Mouse (Mus musculus) MEL (cell line): Measurements from ENCODE around the gene Fxyd7. TPM values are rescaled to one million over a fixed set of nuclear protein-coding genes. Genes with fewer than 3 reads are reported as not detected.

Source experiments
- DNase-seq: peaks from one replicate; pipeline ENCODE4 v3.0.0; 2011; ENCODE audit warnings: low read depth, low spot score
- H3K27ac ChIP-seq: 2 replicates; pipeline ENCODE4 v1.5.1; 2012; ENCODE audit warnings: low read depth, mild to moderate bottlenecking, control low read depth, low read length, moderate library complexity; ENCODE audit not compliant: control insufficient read depth
- H3K27me3 ChIP-seq, 2 experiments: fragments of 150-350 bp in 1 of 2; sonication (generic) in 1 of 2; 2 replicates each; pipeline ENCODE4 v1.6.1; 2012; ENCODE audit warnings: low read length in 2 of 2, mild to moderate bottlenecking in 2 of 2, improper control_type of control experiment in 1 of 2, moderate library complexity in 1 of 2; ENCODE audit not compliant: insufficient read depth in 2 of 2, control insufficient read depth in 1 of 2
- H3K36me3 ChIP-seq, 2 experiments: 2 replicates each; pipeline ENCODE4 v1.6.1; 2012 to 2014; ENCODE audit warnings: low read length in 2 of 2, improper control_type of control experiment in 1 of 2, inconsistent platforms in 1 of 2, mild to moderate bottlenecking in 1 of 2; ENCODE audit not compliant: insufficient read depth in 2 of 2, control insufficient read depth in 1 of 2
- H3K4me1 ChIP-seq, 2 experiments: fragments of 150-350 bp in 1 of 2; sonication (generic) in 1 of 2; 2 replicates each; pipeline ENCODE4 v1.6.1; 2012; ENCODE audit warnings: low read length in 2 of 2, improper control_type of control experiment in 1 of 2, mild to moderate bottlenecking in 1 of 2; ENCODE audit not compliant: insufficient read depth in 2 of 2, control insufficient read depth in 1 of 2
- H3K4me3 ChIP-seq, 2 experiments: fragments of 150-350 bp in 1 of 2; sonication (generic) in 1 of 2; 2 replicates each; pipeline ENCODE4 v1.5.1; 2012; ENCODE audit warnings: low read depth in 2 of 2, low read length in 2 of 2, mild to moderate bottlenecking in 2 of 2, moderate library complexity in 2 of 2, control low read depth in 1 of 2, improper control_type of control experiment in 1 of 2; ENCODE audit not compliant: control insufficient read depth in 1 of 2, insufficient read depth in 1 of 2
- H3K79me2 ChIP-seq: 2 replicates; pipeline ENCODE4 v1.6.1; 2012; ENCODE audit warnings: mild to moderate bottlenecking, low read length, moderate library complexity; ENCODE audit not compliant: control insufficient read depth, poor library complexity, insufficient read depth
- H3K9ac ChIP-seq: 2 replicates; pipeline ENCODE4 v1.6.1; 2012; ENCODE audit warnings: low read depth, mild to moderate bottlenecking, control low read depth, low read length, moderate library complexity; ENCODE audit not compliant: control insufficient read depth, poor library complexity, severe bottlenecking
- H3K9me3 ChIP-seq: fragments of 150-350 bp; sonication (generic); replicated peaks from 2 replicates; pipeline ENCODE4 v1.6.1; 2012; ENCODE audit warnings: mild to moderate bottlenecking, low read length, improper control_type of control experiment, moderate library complexity; ENCODE audit not compliant: insufficient read depth
- BHLHE40 ChIP-seq: IDR thresholded peaks from 2 replicates; pipeline ENCODE4 v1.6.1; 2012; ENCODE audit warnings: low read depth, mild to moderate bottlenecking, inconsistent platforms, low read length, improper control_type of control experiment, borderline replicate concordance
- CHD1 ChIP-seq: IDR thresholded peaks from 2 replicates; pipeline ENCODE4 v1.6.1; 2012; ENCODE audit warnings: low read depth, mild to moderate bottlenecking, inconsistent platforms, low read length, improper control_type of control experiment
- CHD2 ChIP-seq: IDR thresholded peaks from 2 replicates; pipeline ENCODE4 v1.6.1; 2011; ENCODE audit warnings: low read length, improper control_type of control experiment
- E2F4 ChIP-seq: IDR thresholded peaks from 2 replicates; pipeline ENCODE4 v1.6.1; 2011; ENCODE audit warnings: low read depth, low read length, improper control_type of control experiment, borderline replicate concordance
- ETS1 ChIP-seq: IDR thresholded peaks from 2 replicates; pipeline ENCODE4 v1.6.1; 2012; ENCODE audit warnings: low read depth, mild to moderate bottlenecking, inconsistent platforms, low read length, improper control_type of control experiment, moderate library complexity
- HCFC1 ChIP-seq: IDR thresholded peaks from 2 replicates; pipeline ENCODE4 v1.6.1; 2012; ENCODE audit warnings: low read depth, mild to moderate bottlenecking, inconsistent platforms, low read length, improper control_type of control experiment, moderate library complexity
- JUND ChIP-seq: IDR thresholded peaks from 2 replicates; pipeline ENCODE4 v1.6.1; 2011; ENCODE audit warnings: low read depth, mild to moderate bottlenecking, improper control_type of control experiment, low read length
- KAT2A ChIP-seq: conservative IDR thresholded peaks from 2 replicates; pipeline ENCODE4 v1.6.1; 2012; ENCODE audit warnings: low read depth, low read length, improper control_type of control experiment, inconsistent platforms
- MYB ChIP-seq: IDR thresholded peaks from 2 replicates; pipeline ENCODE4 v1.6.1; 2011; ENCODE audit warnings: mild to moderate bottlenecking, low read depth, low read length, improper control_type of control experiment
- MYC ChIP-seq: IDR thresholded peaks from 2 replicates; pipeline ENCODE4 v1.6.1; 2011; ENCODE audit warnings: low read depth, mild to moderate bottlenecking, low read length, improper control_type of control experiment, moderate library complexity
- NELFE ChIP-seq: IDR thresholded peaks from 2 replicates; pipeline ENCODE4 v1.6.1; 2011; ENCODE audit warnings: low read depth, low read length, improper control_type of control experiment
- NRF1 ChIP-seq: IDR thresholded peaks from 2 replicates; pipeline ENCODE4 v1.6.1; 2014; ENCODE audit warnings: low read depth, mild to moderate bottlenecking, inconsistent platforms, low read length, improper control_type of control experiment, moderate library complexity; ENCODE audit not compliant: poor library complexity, insufficient read depth, severe bottlenecking
- POLR2A ChIP-seq, 2 experiments: IDR thresholded peaks; 2 replicates each; pipeline ENCODE4 v1.6.1; 2011 to 2012; ENCODE audit warnings: low read length in 2 of 2, mild to moderate bottlenecking in 2 of 2, control low read depth in 1 of 2, improper control_type of control experiment in 1 of 2, low read depth in 1 of 2, moderate library complexity in 1 of 2; ENCODE audit not compliant: control insufficient read depth in 1 of 2, insufficient read depth in 1 of 2, poor library complexity in 1 of 2
- POLR2AphosphoS2 ChIP-seq: IDR thresholded peaks from 2 replicates; pipeline ENCODE4 v1.6.1; 2011; ENCODE audit warnings: low read length, improper control_type of control experiment
- POLR2AphosphoS5 ChIP-seq: IDR thresholded peaks from 2 replicates; pipeline ENCODE4 v1.6.1; 2012; ENCODE audit warnings: low read depth, borderline replicate concordance, mild to moderate bottlenecking, inconsistent platforms, low read length, moderate library complexity, mixed read lengths
- RAD21 ChIP-seq: IDR thresholded peaks from 2 replicates; pipeline ENCODE4 v1.6.1; 2011; ENCODE audit warnings: mild to moderate bottlenecking, low read depth, low read length, improper control_type of control experiment
- RCOR1 ChIP-seq: IDR thresholded peaks from 2 replicates; pipeline ENCODE4 v1.6.1; 2012; ENCODE audit warnings: low read depth, mild to moderate bottlenecking, inconsistent platforms, low read length, improper control_type of control experiment
- TBP ChIP-seq: IDR thresholded peaks from 2 replicates; pipeline ENCODE4 v1.8.0; 2011; ENCODE audit warnings: low read depth, low read length, improper control_type of control experiment
- TCF12 ChIP-seq: IDR thresholded peaks from 2 replicates; pipeline ENCODE4 v1.6.1; 2014; ENCODE audit warnings: low read depth, mild to moderate bottlenecking, inconsistent platforms, low read length, improper control_type of control experiment, moderate library complexity
- USF1 ChIP-seq: IDR thresholded peaks from 2 replicates; pipeline ENCODE4 v1.6.1; 2014; ENCODE audit warnings: low read depth, mild to moderate bottlenecking, inconsistent platforms, low read length, improper control_type of control experiment, moderate library complexity
- USF2 ChIP-seq, 2 experiments: IDR thresholded peaks; 2 replicates each; pipeline ENCODE4 v1.6.1; 2011 to 2012; ENCODE audit warnings: improper control_type of control experiment in 2 of 2, low read length in 2 of 2, borderline replicate concordance in 1 of 2, inconsistent platforms in 1 of 2, low read depth in 1 of 2, mild to moderate bottlenecking in 1 of 2; ENCODE audit not compliant: insufficient read depth in 1 of 2
- ZC3H11A ChIP-seq: IDR thresholded peaks from 2 replicates; pipeline ENCODE4 v1.6.1; 2012; ENCODE audit warnings: low read depth, mild to moderate bottlenecking, inconsistent platforms, low read length, improper control_type of control experiment
- ZKSCAN1 ChIP-seq: IDR thresholded peaks from 2 replicates; pipeline ENCODE4 v1.6.1; 2012; ENCODE audit warnings: low read depth, mild to moderate bottlenecking, inconsistent platforms, low read length, improper control_type of control experiment, moderate library complexity
- polyA plus RNA-seq, 2 experiments: library from polyadenylated mRNA; stranded (reverse) in 1 of 2; unstranded in 1 of 2; fragments of >175 nt in 1 of 2; fragments of >200 nt in 1 of 2; gene quantifications; 2 replicates each; pipeline versions ENCODE4 v1.2.1 to v1.2.4; 2012; ENCODE audit warnings: low replicate concordance in 2 of 2, low read depth in 1 of 2; ENCODE audit not compliant: insufficient read length in 2 of 2, insufficient read depth in 1 of 2, missing spikeins in 1 of 2
- total RNA-seq: library from RNA; depleted of rRNA; stranded (reverse); fragments of 300-350 nt; gene quantifications from 2 replicates; pipeline ENCODE4 v1.2.3, GENCODE M21; 2012

Fxyd7 gene
- total and polyA plus RNA-seq, 3 experiments, result 0.11 TPM; not detected in 2

DNA sequence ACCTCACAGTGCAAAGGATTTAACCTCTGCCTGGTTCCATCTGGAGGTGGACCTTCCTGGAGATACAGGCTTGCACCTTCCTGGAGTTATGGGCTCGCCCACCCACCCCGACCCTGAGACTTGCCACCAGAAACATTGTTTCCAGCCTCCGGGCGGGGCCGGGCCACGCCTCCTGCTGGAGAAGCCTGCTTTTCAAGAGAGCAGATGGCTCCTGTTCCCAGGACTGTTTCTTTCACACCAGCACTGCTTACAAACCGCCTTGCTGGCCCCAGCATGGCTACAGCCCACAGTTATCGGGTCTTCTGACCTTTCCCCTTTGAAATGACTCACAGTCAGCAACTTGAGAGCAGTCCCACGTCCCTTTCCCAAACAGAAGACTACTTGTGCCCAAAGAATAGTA is 21.1 kb upstream of the Fxyd7 start:
- H3K4me1 ChIP-seq, result no peaks in the 10 kb centered on the region
- H3K27ac ChIP-seq, result no peak overlapping the region
- DNase-seq, result no peak
- TF ChIP-seq E2F4 (no peak), ETS1 (no peak), HCFC1 (no peak), RAD21 (no peak), MYB (no peak), TCF12 (no peak), USF2 (IDR thresholded peaks at IDR 0.05; ENCODE audit: borderline replicate concordance in 1 of 2, insufficient read depth in 1 of 2, low read depth in 1 of 2, low read length in 2 of 2) (no peak), BHLHE40 (no peak), MYC (no peak), CHD2 (no peak), KAT2A (no peak), RCOR1 (no peak), JUND (no peak), NRF1 (no peak), USF1 (no peak), POLR2AphosphoS2 (no peak)
- H3K36me3 ChIP-seq, result no peaks in the 10 kb centered on the region
- no peaks in the 10 kb centered on the region for H3K9me3 ChIP-seq
- H3K27me3 ChIP-seq, result no peaks in the 10 kb centered on the region; a peak in 2 of 4 replicates
- no peak overlapping the region for H3K4me3 ChIP-seq
- no peaks in the 10 kb centered on the region for H3K79me2 ChIP-seq
- no peak overlapping the region for H3K9ac ChIP-seq

GRCm38 (mm10) chr7:31070324-31070723 is 19.1 kb upstream of the Fxyd7 start:
- Histone ChIP-seq H3K4me1 (no peaks in the 10 kb centered on the region), H3K27me3 (no peaks in the 10 kb centered on the region; a peak in 2 of 4 replicates), H3K9ac (no peak overlapping the region), H3K9me3 (no peaks in the 10 kb centered on the region), H3K79me2 (no peaks in the 10 kb centered on the region), H3K36me3 (no peaks in the 10 kb centered on the region), H3K27ac (no peak overlapping the region), H3K4me3 (no peak overlapping the region)
- TF ChIP-seq ZKSCAN1 (no peak), CHD1 (no peak), KAT2A (no peak), TBP (no peak), TCF12 (no peak), POLR2A (IDR thresholded peaks at IDR 0.05; ENCODE audit: control insufficient read depth in 1 of 2, insufficient read depth in 1 of 2, low read depth in 1 of 2, low read length in 2 of 2, poor library complexity in 1 of 2) (no peak), NELFE (no peak), ZC3H11A (no peak), JUND (no peak), POLR2AphosphoS5 (no peak), RAD21 (no peak)
- no peak for DNase-seq
